Mouse (Mus musculus): ENCODE results near the gene Dapk3. TPM values are rescaled to one million over a fixed set of nuclear protein-coding genes. Genes with fewer than 3 reads are reported as not detected.

The Dapk3 gene
- polyA plus RNA-seq, 1 experiment from 2014 or later = 55.1 TPM

- ATAC-seq = no peak
- Histone ChIP-seq H3K9ac (replicated peaks; ENCODE audit: low read depth, low read length) (no peak overlapping the region), H3K27ac (ENCODE audit: low read length) (no peak overlapping the region), H3K27me3 (replicated peaks; ENCODE audit: control insufficient read depth, insufficient read depth, low read length) (peaks cover 12% of the 10 kb centered on the region), H3K4me2 (ENCODE audit: low read length) (no peak overlapping the region), H3K4me1 (replicated peaks; ENCODE audit: control insufficient read depth, insufficient read depth, low read length) (peaks cover 3% of the 10 kb centered on the region), H3K4me3 (replicated peaks; ENCODE audit: low read length) (no peak overlapping the region), H3K9me3 (ENCODE audit: control insufficient read depth, low read length) (no peaks in the 10 kb centered on the region), H3K36me3 (ENCODE audit: control insufficient read depth, insufficient read depth) (no peaks in the 10 kb centered on the region)
- WGBS = 84% methylated on average over 2 of the region's 2 CpGs
These were observed 55.8 kb downstream of the Dapk3 start for GRCm38 (mm10) chr10:81238618-81239017.

- H3K27me3 ChIP-seq (replicated peaks; ENCODE audit: control insufficient read depth, insufficient read depth, low read length) = peaks cover 12% of the 10 kb centered on the region
- H3K36me3 ChIP-seq (ENCODE audit: control insufficient read depth, insufficient read depth) = no peaks in the 10 kb centered on the region
- no peak overlapping the region for H3K4me2 ChIP-seq (ENCODE audit: low read length)
- no peak overlapping the region for H3K9ac ChIP-seq (replicated peaks; ENCODE audit: low read depth, low read length)
- 19% methylated on average over 13 of the region's 13 CpGs for WGBS
- H3K4me3 ChIP-seq (replicated peaks; ENCODE audit: low read length) = no peak overlapping the region
- no peak overlapping the region for H3K27ac ChIP-seq (ENCODE audit: low read length)
- no peak for ATAC-seq
- H3K9me3 ChIP-seq (ENCODE audit: control insufficient read depth, low read length) = no peaks in the 10 kb centered on the region
- H3K4me1 ChIP-seq (replicated peaks; ENCODE audit: control insufficient read depth, insufficient read depth, low read length) = no peaks in the 10 kb centered on the region
These were observed 58.1 kb downstream of the Dapk3 start for GRCm38 (mm10) chr10:81240876-81241275.

GRCm38 (mm10) chr10:81242021-81242420, 59.2 kb downstream of the Dapk3 start:
- Histone ChIP-seq H3K9me3 (ENCODE audit: control insufficient read depth, low read length) (no peaks in the 10 kb centered on the region), H3K36me3 (ENCODE audit: control insufficient read depth, insufficient read depth) (no peaks in the 10 kb centered on the region), H3K27me3 (replicated peaks; ENCODE audit: control insufficient read depth, insufficient read depth, low read length) (peaks cover 12% of the 10 kb centered on the region), H3K9ac (replicated peaks; ENCODE audit: low read depth, low read length) (no peak overlapping the region), H3K4me3 (replicated peaks; ENCODE audit: low read length) (no peak overlapping the region), H3K27ac (ENCODE audit: low read length) (no peak overlapping the region), H3K4me2 (ENCODE audit: low read length) (no peak overlapping the region), H3K4me1 (replicated peaks; ENCODE audit: control insufficient read depth, insufficient read depth, low read length) (no peaks in the 10 kb centered on the region)
- 88% methylated on average over 16 of the region's 16 CpGs for WGBS
- no peak for ATAC-seq

Other genes with a start within 250 kb of the Dapk3 start
- 41.0 and 47.4 TPM in 2 replicates for gene Gng7, start 168.1 kb upstream of the Dapk3 start, polyA plus RNA-seq (2015; fragmentation: Nextera tagmentation; extraction: Ambion mirVana)
- 37.6 and 45.4 TPM in 2 replicates for gene Diras1, start 157.3 kb upstream of the Dapk3 start, polyA plus RNA-seq (2015; fragmentation: Nextera tagmentation; extraction: Ambion mirVana)
- 48.1 and 54.0 TPM in 2 replicates for gene Slc39a3, start 145.6 kb upstream of the Dapk3 start, polyA plus RNA-seq (2015; fragmentation: Nextera tagmentation; extraction: Ambion mirVana)
- 325 and 344 TPM in 2 replicates for gene Sgta, start 122.8 kb upstream of the Dapk3 start, polyA plus RNA-seq (2015; fragmentation: Nextera tagmentation; extraction: Ambion mirVana)
- 69.4 and 70.4 TPM in 2 replicates for gene Thop1, start 113.0 kb upstream of the Dapk3 start, polyA plus RNA-seq (2015; fragmentation: Nextera tagmentation; extraction: Ambion mirVana)
- 0.17 and 0.66 TPM in 2 replicates for gene Creb3l3, start 84.1 kb upstream of the Dapk3 start, polyA plus RNA-seq (2015; fragmentation: Nextera tagmentation; extraction: Ambion mirVana)
- gene Map2k2, start 77.1 kb upstream of the Dapk3 start, polyA plus RNA-seq (2015; fragmentation: Nextera tagmentation; extraction: Ambion mirVana) = 210 and 213 TPM in 2 replicates
- 11.6 and 11.8 TPM in 2 replicates for gene Zbtb7a, start 47.8 kb upstream of the Dapk3 start, polyA plus RNA-seq (2015; fragmentation: Nextera tagmentation; extraction: Ambion mirVana)
- 48.5 and 62.7 TPM in 2 replicates for gene Pias4, start 15.1 kb upstream of the Dapk3 start, polyA plus RNA-seq (2015; fragmentation: Nextera tagmentation; extraction: Ambion mirVana)
- gene Eef2, start 6.4 kb upstream of the Dapk3 start, polyA plus RNA-seq (2015; fragmentation: Nextera tagmentation; extraction: Ambion mirVana) = 652 and 674 TPM in 2 replicates
- not detected in 2 replicates for gene 4930442H23Rik, start 844 bp downstream of the Dapk3 start, polyA plus RNA-seq (2015; fragmentation: Nextera tagmentation; extraction: Ambion mirVana)
- 0.11 TPM in 1 of 2 replicates, not detected in the other for gene Nmrk2, start 19.0 kb downstream of the Dapk3 start, polyA plus RNA-seq (2015; fragmentation: Nextera tagmentation; extraction: Ambion mirVana)
- gene Atcay, start 47.8 kb downstream of the Dapk3 start, polyA plus RNA-seq (2015; fragmentation: Nextera tagmentation; extraction: Ambion mirVana) = 81.4 and 94.9 TPM in 2 replicates
- 18.4 and 24.0 TPM in 2 replicates for gene Zfr2, start 50.1 kb downstream of the Dapk3 start, polyA plus RNA-seq (2015; fragmentation: Nextera tagmentation; extraction: Ambion mirVana)
- 28.8 and 44.2 TPM in 2 replicates for gene Matk, start 69.9 kb downstream of the Dapk3 start, polyA plus RNA-seq (2015; fragmentation: Nextera tagmentation; extraction: Ambion mirVana)
- 84.0 and 90.1 TPM in 2 replicates for gene Mrpl54, start 83.9 kb downstream of the Dapk3 start, polyA plus RNA-seq (2015; fragmentation: Nextera tagmentation; extraction: Ambion mirVana)
- gene Apba3, start 84.0 kb downstream of the Dapk3 start, polyA plus RNA-seq (2015; fragmentation: Nextera tagmentation; extraction: Ambion mirVana) = 39.1 and 41.6 TPM in 2 replicates
- gene Tjp3, start 108.6 kb downstream of the Dapk3 start, polyA plus RNA-seq (2015; fragmentation: Nextera tagmentation; extraction: Ambion mirVana) = 7.3 and 8.3 TPM in 2 replicates
- gene Pip5k1c, start 110.0 kb downstream of the Dapk3 start, polyA plus RNA-seq (2015; fragmentation: Nextera tagmentation; extraction: Ambion mirVana) = 138 and 143 TPM in 2 replicates
- gene Cactin, start 138.1 kb downstream of the Dapk3 start, polyA plus RNA-seq (2015; fragmentation: Nextera tagmentation; extraction: Ambion mirVana) = 36.8 and 38.3 TPM in 2 replicates
- 3.6 and 4.9 TPM in 2 replicates for gene Tbxa2r, start 145.7 kb downstream of the Dapk3 start, polyA plus RNA-seq (2015; fragmentation: Nextera tagmentation; extraction: Ambion mirVana)
- not detected in 2 replicates for gene Gipc3, start 160.3 kb downstream of the Dapk3 start, polyA plus RNA-seq (2015; fragmentation: Nextera tagmentation; extraction: Ambion mirVana)
- 33.4 and 34.2 TPM in 2 replicates for gene Hmg20b, start 167.5 kb downstream of the Dapk3 start, polyA plus RNA-seq (2015; fragmentation: Nextera tagmentation; extraction: Ambion mirVana)
- gene Mfsd12, start 174.5 kb downstream of the Dapk3 start, polyA plus RNA-seq (2015; fragmentation: Nextera tagmentation; extraction: Ambion mirVana) = 11.4 and 11.5 TPM in 2 replicates
- gene 4930404N11Rik, start 182.8 kb downstream of the Dapk3 start, polyA plus RNA-seq (2015; fragmentation: Nextera tagmentation; extraction: Ambion mirVana) = 0.72 and 0.86 TPM in 2 replicates
- gene Fzr1, start 195.5 kb downstream of the Dapk3 start, polyA plus RNA-seq (2015; fragmentation: Nextera tagmentation; extraction: Ambion mirVana) = 121 and 133 TPM in 2 replicates
- gene Dohh, start 201.4 kb downstream of the Dapk3 start, polyA plus RNA-seq (2015; fragmentation: Nextera tagmentation; extraction: Ambion mirVana) = 86.0 and 91.0 TPM in 2 replicates
- gene Gm48551, start 201.5 kb downstream of the Dapk3 start, polyA plus RNA-seq (2015; fragmentation: Nextera tagmentation; extraction: Ambion mirVana) = 6.2 and 8.8 TPM in 2 replicates
- 1.0 and 2.2 TPM in 2 replicates for gene Gm48552, start 206.0 kb downstream of the Dapk3 start, polyA plus RNA-seq (2015; fragmentation: Nextera tagmentation; extraction: Ambion mirVana)
- gene Smim24, start 210.0 kb downstream of the Dapk3 start, polyA plus RNA-seq (2015; fragmentation: Nextera tagmentation; extraction: Ambion mirVana) = 1.2 and 1.8 TPM in 2 replicates